Mouse (Mus musculus): ENCODE measurements at regions not wholly inside any gene's neighbourhood (a gene's known extent, or its start where the extent isn't known, plus 50 kb on each side); places are given as distances from the start of the nearest gene placed in this dataset.

GRCm38 (mm10) chr17:29775836-29776235 lies 59.0 kb upstream of the Ccdc167 start:
- peak in 1 of 2 experiments; percentile 59 for DNase-seq (ENCODE audit: low spot score in 2 of 2)

GRCm38 (mm10) chr17:29773339-29773738 lies 56.5 kb upstream of the Ccdc167 start:
- peak; percentile 67 to 89 for DNase-seq (ENCODE audit: low spot score in 2 of 2)

DNA sequence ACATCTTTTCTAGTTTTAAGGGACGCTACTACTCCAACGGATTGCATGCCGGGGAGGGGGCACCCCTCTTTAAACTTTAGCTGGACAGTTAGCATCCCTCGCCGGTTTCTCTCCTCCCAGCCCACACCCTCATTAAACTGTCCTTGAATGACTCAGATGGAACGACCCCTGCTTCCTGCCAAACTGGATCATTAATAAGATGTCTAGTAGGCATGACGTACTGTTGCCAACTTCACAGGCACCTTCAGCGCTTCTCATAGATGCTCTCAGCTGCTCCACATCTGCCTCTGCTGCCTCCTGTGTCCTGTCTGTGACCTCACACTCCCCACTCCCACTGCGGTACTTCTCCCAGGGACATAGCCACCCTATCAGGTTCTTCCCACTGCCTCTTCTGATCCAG lies 54.1 kb upstream of the Ccdc167 start:
- DNase-seq (ENCODE audit: low spot score in 2 of 2), result no peak

DNA sequence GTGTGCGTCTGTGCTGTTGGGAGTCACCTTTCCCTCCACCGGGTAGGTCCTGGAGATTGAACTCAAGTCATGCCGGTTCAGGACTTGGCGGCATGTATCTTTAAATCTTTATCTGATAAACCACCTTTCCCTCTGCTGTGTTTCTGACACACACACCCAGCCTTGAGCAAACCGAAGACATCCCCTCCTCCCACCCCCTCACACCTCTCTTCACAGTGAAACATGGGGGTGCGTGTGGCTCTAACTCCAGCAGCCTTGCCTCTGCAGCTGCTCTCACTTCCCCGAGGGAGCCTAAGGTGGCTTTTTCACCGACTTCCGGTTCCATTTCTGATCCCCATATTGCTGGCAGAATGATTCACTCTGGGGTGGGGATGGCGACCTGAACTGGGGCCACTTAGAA lies 52.8 kb upstream of the Ccdc167 start:
- DNase-seq (ENCODE audit: low spot score in 2 of 2), result no peak

GRCm38 (mm10) chr17:29769143-29769542 lies 52.3 kb upstream of the Ccdc167 start:
- DNase-seq (ENCODE audit: low spot score in 2 of 2), result peak in 1 of 2 experiments; percentile 26

GRCm38 (mm10) chr17:29768642-29769041 lies 51.8 kb upstream of the Ccdc167 start:
- no peak for DNase-seq (ENCODE audit: low spot score in 2 of 2)

Data from spleen, postnatal 4 days (tissue).